Mouse (Mus musculus): ENCODE measurements at regions not wholly inside any gene's neighbourhood (a gene's known extent, or its start where the extent isn't known, plus 50 kb on each side); places are given as distances from the start of the nearest gene placed in this dataset.

DNA sequence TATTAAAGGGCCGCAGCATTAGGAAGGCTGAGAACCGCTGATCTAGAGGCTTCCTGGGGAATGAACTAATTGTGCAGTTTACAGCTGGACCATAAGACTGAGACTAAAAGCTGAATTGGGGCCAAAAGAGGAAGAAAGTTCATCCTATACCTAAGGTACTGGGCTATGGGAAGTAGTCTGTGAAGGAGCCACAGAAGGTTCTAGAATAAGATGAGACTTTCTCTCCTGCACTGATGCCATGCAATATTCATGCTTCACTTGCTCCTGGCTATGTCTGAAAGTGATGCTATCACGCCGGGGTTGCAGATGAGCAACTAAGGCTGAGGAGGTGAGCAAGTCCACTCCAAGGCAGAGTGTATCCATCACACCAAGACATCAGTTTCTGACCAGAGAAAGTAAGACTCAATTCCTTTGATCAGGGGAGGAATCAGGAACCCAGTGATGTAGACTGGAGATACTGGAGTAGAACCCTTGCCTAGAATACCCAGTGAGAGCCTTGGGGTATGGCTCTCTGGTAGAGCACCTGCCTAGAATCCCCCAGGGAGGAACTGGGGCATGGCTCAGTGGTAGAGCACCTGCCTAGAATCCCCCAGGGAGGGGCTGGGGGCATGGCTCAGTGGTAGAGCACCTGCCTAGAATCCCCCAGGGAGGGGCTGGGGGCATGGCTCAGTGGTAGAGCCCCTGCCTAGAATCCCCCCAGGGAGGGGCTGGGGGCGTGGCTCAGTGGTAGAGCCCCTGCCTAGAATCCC lies 51.9 kb upstream of the Myl10 start:
- 0 out of 4 replicates have a peak, but pooled peaks of 1 of the 2 experiments have one; percentile 34 for ATAC-seq (replicated peaks in 1 of 2; ENCODE audit: insufficient read depth in 1 of 2, low FRiP score in 2 of 2, low TSS enrichment in 1 of 2, low read depth in 1 of 2, poor library complexity in 2 of 2, severe bottlenecking in 2 of 2)

DNA sequence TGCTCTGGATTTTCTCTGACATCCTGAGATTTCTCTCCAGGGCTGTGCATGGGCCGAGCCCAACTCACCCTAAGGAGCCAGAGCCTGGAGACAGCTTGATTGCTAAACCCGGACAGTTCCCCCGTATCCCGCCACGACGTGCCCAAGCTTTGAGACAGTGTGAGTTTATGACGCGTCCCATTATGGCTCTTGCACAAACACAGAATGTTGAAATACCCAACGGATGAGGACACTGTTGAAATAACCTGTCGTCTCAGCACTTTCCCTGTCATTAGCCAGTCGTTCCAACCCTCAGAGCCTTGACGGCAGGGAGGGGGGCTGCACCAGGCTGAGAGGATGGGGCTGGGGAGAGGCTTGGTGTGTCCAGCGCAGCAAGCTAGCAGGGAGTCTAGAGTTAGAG lies 50.7 kb upstream of the Myl10 start:
- peak in 1 of 2 experiments; percentile 50; a peak in 2 of 4 replicates for ATAC-seq (replicated peaks in 1 of 2; ENCODE audit: insufficient read depth in 1 of 2, low FRiP score in 2 of 2, low TSS enrichment in 1 of 2, low read depth in 1 of 2, poor library complexity in 2 of 2, severe bottlenecking in 2 of 2)
